Mouse (Mus musculus) layer of hippocampus, adult 18-20 months (tissue): ENCODE data around the gene Rps6kl1. TPM values are rescaled to one million over a fixed set of nuclear protein-coding genes. Genes with fewer than 3 reads are reported as not detected.
A peak's percentile ranks its signal among the peaks of the same experiment; 100 is the strongest.

ENCODE experiments used
- DNase-seq, 2 experiments: peaks; one replicate each; pipeline ENCODE4 v3.0.0; 2022; ENCODE audit warnings: low spot score in 2 of 2
- total RNA-seq, 2 experiments: library from RNA; stranded (reverse); gene quantifications; 2 replicates each; pipeline ENCODE4 v1.2.3; 2021

Gene Rps6kl1
- total RNA-seq, 2 experiments from 2014 or later, result 36.9 to 38.9 TPM

GRCm38 (mm10) chr12:85141096-85141495, 10.0 kb downstream of the Rps6kl1 start:
- DNase-seq, result no peak

GRCm38 (mm10) chr12:85140036-85140701, 10.9 kb downstream of the Rps6kl1 start:
- DNase-seq, result no peak

- DNase-seq, result no peak
Observed at GRCm38 (mm10) chr12:85136627-85137026, 14.4 kb downstream of the Rps6kl1 start.

GRCm38 (mm10) chr12:85135513-85136470, 15.3 kb downstream of the Rps6kl1 start:
- no peak for DNase-seq

- DNase-seq, result no peak
Observed at GRCm38 (mm10) chr12:85134043-85134794, 16.8 kb downstream of the Rps6kl1 start.

- no peak for DNase-seq
Observed at GRCm38 (mm10) chr12:85131361-85131760, 19.7 kb downstream of the Rps6kl1 start.

GRCm38 (mm10) chr12:85129426-85129978, 21.6 kb downstream of the Rps6kl1 start:
- no peak for DNase-seq

- no peak for DNase-seq
Observed at GRCm38 (mm10) chr12:85126986-85127603, 24.0 kb downstream of the Rps6kl1 start.

GRCm38 (mm10) chr12:85124751-85125150, 26.3 kb downstream of the Rps6kl1 start:
- DNase-seq, result no peak

- no peak for DNase-seq
Observed at GRCm38 (mm10) chr12:85123645-85124044, 27.4 kb downstream of the Rps6kl1 start.

GRCm38 (mm10) chr12:85123108-85123530, 27.9 kb downstream of the Rps6kl1 start:
- DNase-seq, result no peak

GRCm38 (mm10) chr12:85121806-85122459, 29.1 kb downstream of the Rps6kl1 start:
- no peak for DNase-seq

- no peak for DNase-seq
Observed at GRCm38 (mm10) chr12:85115678-85116077, 35.4 kb downstream of the Rps6kl1 start.

GRCm38 (mm10) chr12:85113917-85114316, 37.1 kb downstream of the Rps6kl1 start:
- peak in 1 of 2 experiments; percentile 57 for DNase-seq

GRCm38 (mm10) chr12:85113337-85113736, 37.7 kb downstream of the Rps6kl1 start:
- no peak for DNase-seq

GRCm38 (mm10) chr12:85112550-85113251, 38.4 kb downstream of the Rps6kl1 start:
- DNase-seq, result no peak

- DNase-seq, result peak; percentile 84 to 92
Observed at GRCm38 (mm10) chr12:85110698-85111592, 40.1 kb downstream of the Rps6kl1 start, which contains the start of the genes Prox2 and Dlst. Gene Prox2, minus strand, starts transcription at chr12:85110759. Gene Dlst, plus strand, starts transcription at chr12:85110833.

GRCm38 (mm10) chr12:85110011-85110697, 40.9 kb downstream of the Rps6kl1 start:
- no peak for DNase-seq
